Mouse (Mus musculus) gastrocnemius, adult 2 months (tissue): Measurements from ENCODE around the gene Rbpjl. TPM values are rescaled to one million over a fixed set of nuclear protein-coding genes. Genes with fewer than 3 reads are reported as not detected.

Source experiments
- DNase-seq: peaks from one replicate; pipeline ENCODE4 v3.0.0; 2022
- H3K27ac ChIP-seq: fragments of 200-600 bp; 2 replicates; pipeline ENCODE4 v1.8.1; 2022; ENCODE audit warnings: mild to moderate bottlenecking
- H3K4me3 ChIP-seq: fragments of 200-600 bp; 2 replicates; pipeline ENCODE4 v1.8.1; 2022; ENCODE audit warnings: mild to moderate bottlenecking, moderate library complexity
- CTCF ChIP-seq: fragments of 200-600 bp; IDR thresholded peaks from 2 replicates; pipeline ENCODE4 v1.8.1; 2022; ENCODE audit warnings: antibody characterized with exemption, mild to moderate bottlenecking, moderate library complexity
- intact Hi-C: fragments of 180-260 bp; cut with DNase I; formaldehyde crosslinking; loops from one replicate; pipeline ENCODE4 v1.15.1; 2025
- microRNA-seq: library from miRNA; unstranded; fragments of <30 nt; microRNA quantifications from one replicate; pipeline ENCODE4 v1.2.0, GENCODE M21; 2021
- total RNA-seq, 2 experiments: library from RNA; stranded (reverse); gene quantifications; 2 replicates each; pipeline ENCODE4 v1.2.3; 2021

Gene Rbpjl
- total RNA-seq, 2 experiments from 2014 or later: not detected

DNA sequence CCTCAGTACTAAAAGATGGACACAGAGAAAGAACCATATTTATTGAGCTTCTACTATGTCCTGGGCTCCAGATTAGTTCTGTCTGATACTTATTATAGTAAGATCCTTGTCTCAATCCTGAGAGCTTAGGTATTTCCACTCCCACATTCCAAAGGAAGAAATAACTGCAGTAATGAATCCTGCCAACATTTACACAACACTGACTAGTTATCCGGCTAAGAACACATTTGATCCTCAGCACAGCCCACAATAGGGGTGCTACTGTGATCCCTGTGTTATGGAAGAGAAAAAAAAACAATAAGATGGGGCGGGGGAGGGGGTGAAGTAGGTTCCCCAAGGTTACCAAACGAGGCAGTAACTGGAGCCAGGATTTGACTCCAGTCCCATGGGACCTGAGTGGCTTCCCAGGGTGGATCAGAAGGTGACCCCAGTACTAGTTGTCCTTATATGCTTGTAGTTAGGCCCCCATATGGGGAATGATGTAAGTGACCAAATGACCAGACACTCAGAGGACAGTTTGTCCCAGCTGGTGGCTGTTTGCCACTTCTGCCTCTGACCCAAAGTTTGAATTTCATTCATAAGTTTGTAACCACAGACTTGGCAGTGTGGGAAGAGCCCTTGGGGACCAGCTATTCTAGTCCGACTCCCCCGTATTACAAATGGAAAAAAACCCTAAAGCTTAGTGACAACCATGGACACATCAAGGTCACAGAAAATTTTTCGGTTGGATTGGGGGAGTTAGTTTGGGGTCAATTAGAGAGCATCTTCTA lies 52.7 kb downstream of the Rbpjl start:
- intact Hi-C loops: loop anchor here (2.0 kb wide), 1 partner anchor 15 kb away; no protein-coding TSS in a partner anchor
- no peak overlapping the region for H3K4me3 ChIP-seq
- DNase-seq: peak; percentile 75
- peak overlapping the region; percentile 85 for H3K27ac ChIP-seq
- no peak for TF ChIP-seq CTCF

DNA sequence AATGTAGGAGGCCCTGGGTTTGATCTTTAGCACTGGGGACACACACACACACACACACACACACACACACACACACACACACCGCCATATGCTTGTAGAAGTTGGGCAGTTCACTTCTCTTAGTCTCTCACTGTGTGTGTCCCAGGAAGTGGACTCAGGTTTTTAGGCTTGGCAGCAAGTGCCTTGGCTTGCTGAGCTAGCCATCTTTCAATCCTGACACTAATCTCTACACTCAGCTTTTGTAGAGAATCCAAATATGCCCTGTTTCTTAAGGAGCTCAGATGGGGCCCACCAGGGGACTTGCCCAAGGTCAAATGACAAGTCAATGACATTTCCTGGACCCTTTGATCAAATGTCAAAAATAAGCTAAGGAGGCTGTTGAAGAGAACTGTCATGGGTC lies 53.5 kb downstream of the Rbpjl start:
- TF ChIP-seq CTCF: no peak
- peak overlapping the region; percentile 85 for H3K27ac ChIP-seq
- intact Hi-C loops: no loop called here
- H3K4me3 ChIP-seq: no peak overlapping the region; the same call in 1 of the 2 replicates
- no peak for DNase-seq

DNA sequence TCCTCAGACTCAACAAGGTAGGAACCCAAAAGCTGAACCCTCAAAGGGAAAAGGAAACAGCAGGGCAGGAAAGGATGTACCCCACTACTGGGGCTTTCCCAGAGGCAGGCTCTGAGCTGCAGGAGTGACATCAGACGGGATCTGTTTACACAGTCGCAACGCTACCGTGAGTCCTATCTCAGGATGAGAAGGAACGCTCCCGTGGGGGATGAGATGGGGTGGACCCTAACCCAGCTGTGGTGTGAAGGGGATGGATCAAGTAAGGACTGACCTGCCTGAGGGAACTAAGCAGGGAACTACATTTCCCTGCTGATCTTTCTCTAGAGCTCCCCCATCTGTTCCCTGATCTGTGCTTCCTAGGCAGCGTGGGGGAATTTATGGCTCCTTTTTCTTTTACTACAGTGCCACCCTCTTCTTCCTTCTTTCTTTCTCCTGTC lies 53.9 kb downstream of the Rbpjl start, which contains the start of gene Sys1:
TSS of gene Sys1 (plus strand) at position 101 of the 437 bp plus-strand sequence.
- intact Hi-C loops: loop anchor here (1.0 kb wide), 1 partner anchor 40 kb away; no protein-coding TSS in a partner anchor
- TF ChIP-seq CTCF: peak; percentile 53
- peak within 1 kb of the TSS; percentile 48 for H3K4me3 ChIP-seq
- peak; percentile 33 for DNase-seq
- H3K27ac ChIP-seq: peak within 1 kb of the TSS; percentile 85

DNA sequence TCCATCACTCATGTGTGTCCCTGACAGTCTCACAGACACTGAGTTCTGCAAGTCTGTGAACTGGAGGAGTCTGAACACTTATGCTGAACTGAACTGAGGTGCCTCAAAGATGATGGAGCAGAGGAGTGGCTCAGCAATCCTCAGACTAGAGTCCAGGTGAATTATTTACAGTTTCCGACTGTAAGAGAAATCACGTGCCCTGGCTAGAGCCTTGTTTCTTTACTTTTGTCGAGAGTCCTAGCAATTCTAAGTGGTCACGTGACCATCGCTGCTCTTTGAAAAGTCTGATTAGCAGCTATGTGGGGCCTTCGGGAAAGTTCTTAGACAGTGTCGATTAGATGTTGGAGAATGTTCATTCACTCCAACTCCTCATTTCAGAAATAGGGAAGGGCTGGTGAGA lies 55.0 kb downstream of the Rbpjl start:
- TF ChIP-seq CTCF: no peak
- no peak overlapping the region for H3K4me3 ChIP-seq
- intact Hi-C loops: loop anchor here (1.0 kb wide), 1 partner anchor 41 kb away; no protein-coding TSS in a partner anchor
- DNase-seq: no peak
- H3K27ac ChIP-seq: no peak overlapping the region

DNA sequence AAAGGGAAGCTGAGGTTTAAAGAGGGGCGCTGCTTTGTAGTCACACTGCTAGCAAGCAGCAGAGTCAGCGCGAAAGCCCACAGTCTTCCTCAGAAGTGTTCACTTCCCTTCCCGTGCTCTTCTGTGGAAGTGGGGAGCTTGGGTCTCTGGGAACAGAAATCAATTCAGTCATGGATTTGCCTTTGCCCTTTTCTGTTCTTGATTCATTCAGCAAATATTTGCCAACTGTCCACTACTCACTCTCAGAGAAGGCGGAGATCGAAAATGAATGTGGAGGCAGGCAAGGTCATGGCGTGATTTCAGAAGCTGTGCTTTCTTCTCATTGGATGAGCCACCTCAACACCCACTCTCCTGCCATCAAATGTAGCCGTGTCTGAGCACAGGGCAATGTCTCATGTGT lies 55.6 kb downstream of the Rbpjl start:
- no peak for TF ChIP-seq CTCF

DNA sequence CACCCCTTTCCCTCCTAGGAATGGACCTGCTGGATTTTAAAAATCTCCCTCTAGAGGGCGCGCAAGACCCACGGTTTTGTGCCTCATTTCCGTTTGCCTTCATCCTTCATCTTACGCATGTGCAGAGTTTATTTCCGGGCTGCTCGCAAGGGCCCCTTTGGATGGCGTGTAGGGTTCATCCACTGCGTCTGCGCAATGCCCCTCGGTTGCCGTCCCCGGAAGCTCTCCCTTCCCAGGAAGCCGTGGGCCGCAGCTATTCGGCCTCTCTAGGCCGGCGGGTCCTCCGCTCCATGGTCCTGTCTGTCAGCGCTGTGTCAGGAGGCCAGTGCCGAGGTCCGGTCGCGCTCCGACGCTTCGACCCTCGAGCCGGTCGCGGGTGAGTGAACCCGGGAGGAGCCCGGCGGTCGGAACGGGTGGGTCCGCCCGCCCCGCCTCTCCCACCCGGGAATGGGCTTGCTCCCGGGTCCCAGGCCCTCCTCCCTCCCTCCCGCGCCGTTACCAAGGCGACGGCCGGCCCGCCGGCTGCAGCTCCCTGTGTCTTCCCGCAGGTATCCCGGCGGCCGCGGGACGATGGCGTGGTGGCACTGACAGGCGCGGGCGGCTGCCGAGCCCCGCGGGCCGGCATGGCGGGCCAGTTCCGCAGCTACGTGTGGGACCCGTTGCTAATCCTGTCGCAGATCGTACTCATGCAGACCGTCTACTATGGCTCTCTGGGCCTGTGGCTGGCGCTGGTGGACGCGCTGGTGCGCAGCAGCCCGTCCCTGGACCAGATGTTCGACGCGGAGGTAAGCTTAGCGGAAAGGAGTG lies 58.0 kb downstream of the Rbpjl start, which contains the start of gene Gm20458:
TSS of gene Gm20458 (plus strand) at position 223 of the 807 bp plus-strand sequence.
- peak; percentile 84 for TF ChIP-seq CTCF
- peak within 1 kb of the TSS; percentile 96 for H3K27ac ChIP-seq
- peak; percentile 97 for DNase-seq
- intact Hi-C loops: loop anchor here (5.0 kb wide), 1 partner anchor 36 kb away; the partner anchor contains the start of gene Pigt
- peak within 1 kb of the TSS; percentile 79 for H3K4me3 ChIP-seq

More for the DNA sequence above, 55.6 kb downstream of the Rbpjl start:
- intact Hi-C loops: no loop called here
- no peak overlapping the region for H3K4me3 ChIP-seq
- DNase-seq: no peak
- no peak overlapping the region for H3K27ac ChIP-seq

Small RNA genes within 50 kb of the gene (microRNA-seq; reads per million reads assigned to microRNA genes)
- gene Mir7678: not detected

Other genes starting within 250 kb of the Rbpjl start
- gene Kcns1, start 232.0 kb upstream of the Rbpjl start, total RNA-seq: 1 to 10 TPM in 1 of 2 experiments, under 1 TPM in 1; 0.31 to 1.0 TPM
- not detected for gene Wfdc5, start 220.4 kb upstream of the Rbpjl start, total RNA-seq
- gene Wfdc12, start 212.5 kb upstream of the Rbpjl start, total RNA-seq: not detected
- gene Wfdc15a, start 203.0 kb upstream of the Rbpjl start, total RNA-seq: not detected
- gene Wfdc15b, start 181.5 kb upstream of the Rbpjl start, total RNA-seq: not detected
- not detected for gene Svs2, start 164.7 kb upstream of the Rbpjl start, total RNA-seq
- gene Svs3b, start 146.5 kb upstream of the Rbpjl start, total RNA-seq: not detected
- not detected for gene Svs4, start 124.7 kb upstream of the Rbpjl start, total RNA-seq
- gene Svs3a, start 113.9 kb upstream of the Rbpjl start, total RNA-seq: not detected
- gene Svs6, start 86.4 kb upstream of the Rbpjl start, total RNA-seq: not detected
- not detected for gene Svs5, start 70.4 kb upstream of the Rbpjl start, total RNA-seq
- under 1 TPM in 1 of 2 experiments, not detected in 1; 0.45 TPM for gene Slpi, start 14.0 kb upstream of the Rbpjl start, total RNA-seq
- gene Matn4, start 2.0 kb downstream of the Rbpjl start, total RNA-seq: 1 to 10 TPM in 1 of 2 experiments, under 1 TPM in 1; 0.56 to 1.7 TPM
- gene Sdc4, start 40.7 kb downstream of the Rbpjl start, total RNA-seq: 10 to 100 TPM; 39.8 to 95.4 TPM
- 10 to 100 TPM; 21.7 to 24.7 TPM for gene Sys1, start 53.8 kb downstream of the Rbpjl start, total RNA-seq
- 1 to 10 TPM; 7.6 to 9.4 TPM for gene Gm20458, start 57.8 kb downstream of the Rbpjl start, total RNA-seq
- not detected for gene Trp53tg5, start 70.6 kb downstream of the Rbpjl start, total RNA-seq
- gene Dbndd2, start 83.0 kb downstream of the Rbpjl start, total RNA-seq: 10 to 100 TPM; 12.9 to 25.5 TPM
- 10 to 100 TPM; 27.2 to 33.5 TPM for gene Pigt, start 94.4 kb downstream of the Rbpjl start, total RNA-seq
- gene Wfdc2, start 159.3 kb downstream of the Rbpjl start, total RNA-seq: not detected
- not detected for gene Spint3, start 170.3 kb downstream of the Rbpjl start, total RNA-seq
- gene Wfdc6a, start 182.3 kb downstream of the Rbpjl start, total RNA-seq: not detected
- not detected for gene Eppin, start 190.5 kb downstream of the Rbpjl start, total RNA-seq
- gene Wfdc6b, start 210.4 kb downstream of the Rbpjl start, total RNA-seq: not detected
- gene Wfdc8, start 210.5 kb downstream of the Rbpjl start, total RNA-seq: not detected
- gene Wfdc16, start 235.7 kb downstream of the Rbpjl start, total RNA-seq: not detected